Mouse (Mus musculus) embryonic fibroblast, embryonic 13.5 days (primary cell): Measurements from ENCODE around the gene Zmiz1.

ENCODE experiments used
- CTCF ChIP-seq: IDR thresholded peaks from 2 replicates; pipeline ENCODE4 v1.5.1; 2011; ENCODE audit warnings: mild to moderate bottlenecking, control low read depth, low read length, moderate library complexity, borderline replicate concordance; ENCODE audit not compliant: insufficient read depth
- POLR2A ChIP-seq: IDR thresholded peaks from 2 replicates; pipeline ENCODE4 v1.6.1; 2011; ENCODE audit warnings: low read depth, mild to moderate bottlenecking, control low read depth, low read length, moderate library complexity

DNA sequence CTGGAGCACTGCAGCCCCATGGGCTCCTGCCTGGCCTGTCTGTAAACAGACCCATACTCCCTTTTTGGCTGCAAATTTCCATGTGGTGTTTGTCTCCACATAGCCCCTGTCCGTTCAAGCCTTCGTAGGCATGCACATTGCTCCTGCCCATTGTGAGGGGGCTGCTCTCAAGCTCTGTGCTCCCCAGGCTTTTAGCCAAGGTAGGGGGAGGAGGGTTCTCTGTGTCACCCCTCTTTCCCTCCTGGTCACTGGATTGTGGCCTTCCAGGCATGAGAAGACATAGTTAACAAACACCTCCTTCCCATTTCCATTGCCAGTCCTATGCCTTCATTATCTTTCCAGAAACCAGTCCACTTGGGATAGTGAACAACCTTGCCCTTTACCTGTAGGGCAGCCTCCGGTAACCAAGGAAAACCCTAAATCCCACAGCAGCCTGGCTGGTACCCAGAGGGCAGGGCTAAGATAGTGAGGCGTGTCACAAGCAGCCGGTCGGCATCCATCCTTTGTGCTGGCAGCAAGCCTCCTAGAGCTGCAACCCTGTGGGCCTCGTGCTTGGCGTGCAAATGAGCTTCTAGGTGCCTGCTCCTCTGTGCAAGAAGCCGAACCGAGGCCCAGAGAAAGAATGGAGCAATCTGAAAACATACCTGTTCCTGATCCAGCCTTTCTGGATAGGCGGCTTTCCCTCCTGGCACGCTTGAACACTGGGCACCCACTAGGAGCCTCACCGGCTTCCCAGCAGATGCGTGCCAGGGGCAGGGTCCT is 174.7 kb downstream of the Zmiz1 start:
- no peak for TF ChIP-seq CTCF
- no peak for TF ChIP-seq POLR2A
